ENCODE assay signal across 10 mouse cellular contexts in the genomic region with DNA sequence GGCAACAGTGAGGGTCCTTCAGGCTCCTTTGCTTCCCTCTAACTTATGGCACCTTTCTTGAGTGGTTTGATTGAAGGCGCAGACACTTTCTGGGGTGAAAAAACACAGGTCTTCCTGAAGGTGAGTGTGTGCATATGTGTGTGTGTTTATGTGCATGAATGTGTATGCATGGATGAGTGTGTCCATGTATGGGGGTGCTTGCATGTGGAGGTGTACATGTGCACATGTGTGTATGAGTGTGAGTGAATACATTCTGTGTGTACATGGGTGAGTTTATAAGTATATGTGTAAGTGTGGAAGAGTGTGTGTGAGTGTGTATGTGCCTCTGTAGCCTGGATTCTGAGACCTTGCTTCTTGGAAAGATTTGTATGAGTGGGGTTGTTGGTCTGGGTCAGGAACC.
DNase-seq lines count a peak whose midpoint lies in the region; ATAC-seq lines count a peak whose summit lies in the region.
"Had no signal": no experiment of that assay in that cellular context is flagged by ENCODE, and none has a peak within 500 bp of the region (broad histone marks: within the 10 kb centered on the region; RNA-seq: fewer than 3 reads in every experiment).

No protein-coding gene starts in this region.

- 84% methylated on average over 1 of the region's 1 CpGs for WGBS in heart, embryonic 11.5 days (ENCODE audit: insufficient replicate concordance)
- 82% methylated on average over 1 of the region's 1 CpGs for WGBS in hindbrain, embryonic 11.5 days
- 100% methylated on average over 1 of the region's 1 CpGs for WGBS in midbrain, embryonic 12.5 days

- no peak for DNase-seq in heart, adult 11 months
- no peak for DNase-seq in hindbrain, embryonic 11.5 days (ENCODE audit: low spot score)
- no peak for DNase-seq in right cerebral cortex, postnatal 25 days
- DNase-seq in embryo, embryonic 10 days (ENCODE audit: low spot score): no peak
- DNase-seq in layer of hippocampus, postnatal 25 days (ENCODE audit: extremely low spot score in 1 of 2, low spot score in 1 of 2): no peak
- DNase-seq: kidney, postnatal 14 days; right cerebral cortex, postnatal 4 days had no signal

- H3K4me3 ChIP-seq in heart, embryonic 11.5 days (ENCODE audit: low read depth, low read length): no peak overlapping the region
- peak overlapping the region; percentile 52 for H3K4me3 ChIP-seq in brown adipose tissue, adult 24 weeks (ENCODE audit: insufficient read depth, low read depth, low read length)
- H3K4me3 ChIP-seq in hindbrain, embryonic 11.5 days (ENCODE audit: low read depth, low read length): peak overlapping the region; percentile 30
- H3K4me3 ChIP-seq in midbrain, embryonic 12.5 days: peak overlapping the region; percentile 29

- no peaks in the 10 kb centered on the region for H3K9me3 ChIP-seq in heart, embryonic 11.5 days (replicated peaks; ENCODE audit: control insufficient read depth, low read length)
- no peaks in the 10 kb centered on the region for H3K9me3 ChIP-seq in hindbrain, embryonic 11.5 days (ENCODE audit: control insufficient read depth, low read length)
- no peaks in the 10 kb centered on the region for H3K9me3 ChIP-seq in midbrain, embryonic 12.5 days

- peak overlapping the region; percentile 37 for H3K4me2 ChIP-seq in heart, embryonic 11.5 days
- peak overlapping the region; percentile 35 for H3K4me2 ChIP-seq in hindbrain, embryonic 11.5 days (replicated peaks; ENCODE audit: low read depth, low read length)
- H3K4me2 ChIP-seq in midbrain, embryonic 12.5 days (replicated peaks): peak overlapping the region; percentile 43

- no peak overlapping the region for H3K27ac ChIP-seq in heart, embryonic 11.5 days (ENCODE audit: low read depth, low read length)
- H3K27ac ChIP-seq in brown adipose tissue, adult 24 weeks (replicated peaks; ENCODE audit: low read depth, low read length): peak overlapping the region; percentile 86
- peak overlapping the region; percentile 48; the same call in 1 of the 2 replicates for H3K27ac ChIP-seq in hindbrain, embryonic 11.5 days (ENCODE audit: low read depth, low read length)
- peak overlapping the region; percentile 49 for H3K27ac ChIP-seq in midbrain, embryonic 12.5 days (replicated peaks)

- H3K36me3 ChIP-seq in heart, embryonic 11.5 days (ENCODE audit: control insufficient read depth, insufficient read depth, low read length): no peaks in the 10 kb centered on the region
- 0 out of 2 replicates have a peak, but pooled peaks cover 2% of the 10 kb centered on the region for H3K36me3 ChIP-seq in hindbrain, embryonic 11.5 days (ENCODE audit: control insufficient read depth, insufficient read depth, low read length)
- no peaks in the 10 kb centered on the region for H3K36me3 ChIP-seq in midbrain, embryonic 12.5 days

- H3K9ac ChIP-seq in heart, embryonic 11.5 days (ENCODE audit: low read depth, low read length): no peak overlapping the region
- H3K9ac ChIP-seq in hindbrain, embryonic 11.5 days (ENCODE audit: low read depth, low read length): peak overlapping the region; percentile 65
- H3K9ac ChIP-seq in midbrain, embryonic 12.5 days (replicated peaks): peak overlapping the region; percentile 41

- no peaks in the 10 kb centered on the region for H3K27me3 ChIP-seq in heart, embryonic 11.5 days (ENCODE audit: control insufficient read depth, insufficient read depth, low read length)
- H3K27me3 ChIP-seq in hindbrain, embryonic 11.5 days (ENCODE audit: control insufficient read depth, insufficient read depth, low read length): no peaks in the 10 kb centered on the region
- H3K27me3 ChIP-seq in midbrain, embryonic 12.5 days: no peaks in the 10 kb centered on the region

- peaks cover 6% of the 10 kb centered on the region for H3K4me1 ChIP-seq in heart, embryonic 11.5 days (ENCODE audit: control insufficient read depth, insufficient read depth, low read length)
- peaks cover 10% of the 10 kb centered on the region; the same call in 1 of the 2 replicates for H3K4me1 ChIP-seq in brown adipose tissue, adult 24 weeks (ENCODE audit: control insufficient read depth, insufficient read depth, insufficient read length, low read length)
- H3K4me1 ChIP-seq in hindbrain, embryonic 11.5 days (replicated peaks; ENCODE audit: control insufficient read depth, insufficient read depth, low read length): peaks cover 9% of the 10 kb centered on the region
- H3K4me1 ChIP-seq in midbrain, embryonic 12.5 days: peaks cover 37% of the 10 kb centered on the region

- ATAC-seq in heart, embryonic 11.5 days (replicated peaks; ENCODE audit: insufficient number of reproducible peaks, low FRiP score, low TSS enrichment): no peak
- no peak for ATAC-seq in hindbrain, embryonic 11.5 days (ENCODE audit: low FRiP score)
- no peak for ATAC-seq in midbrain, embryonic 12.5 days (ENCODE audit: low FRiP score, low read depth)
